Mouse (Mus musculus) mouse trophoblast stem cell (cell line): ENCODE results near the gene Cd52.

Source experiments
- in situ Hi-C, 2 experiments: fragments of 300-500 bp; cut with MseI, MboI; formaldehyde crosslinking; loops; 2 replicates in 1 of 2; 3 replicates in 1 of 2; pipeline ENCODE4 v1.15.1; 2025

Cd52 gene

GRCm38 (mm10) chr4:134058166-134058715 is 36.6 kb downstream of the Cd52 start:
- in situ Hi-C loops, result no loop called here

GRCm38 (mm10) chr4:134053538-134053937 is 41.3 kb downstream of the Cd52 start, which contains the start of gene Zfp683:
Gene Zfp683, plus strand, starts transcription at chr4:134053838.
- in situ Hi-C loops, result no loop called here

- in situ Hi-C loops, result no loop called here
Observed at GRCm38 (mm10) chr4:134052560-134052959, 42.3 kb downstream of the Cd52 start.

GRCm38 (mm10) chr4:134051912-134052311 is 43.0 kb downstream of the Cd52 start:
- in situ Hi-C loops, result no loop called here

- in situ Hi-C loops, result no loop called here
Observed at GRCm38 (mm10) chr4:134047648-134048047, 47.2 kb downstream of the Cd52 start.

GRCm38 (mm10) chr4:134043041-134043440 is 51.8 kb downstream of the Cd52 start:
- in situ Hi-C loops, result no loop called here

GRCm38 (mm10) chr4:134041317-134042123 is 53.4 kb downstream of the Cd52 start:
- in situ Hi-C loops, result no loop called here

GRCm38 (mm10) chr4:134035953-134036352 is 58.9 kb downstream of the Cd52 start:
- in situ Hi-C loops, result loop anchor here in 1 of 2 experiments (5.0 kb wide), 1 partner anchor 41 kb away; no protein-coding TSS in a partner anchor
